Mouse (Mus musculus): ENCODE data around the gene Csrnp2.

- TF ChIP-seq CTCF (IDR thresholded peaks at IDR 0.05; ENCODE audit: borderline replicate concordance, insufficient read depth, low read length) = no peak
- no peak for TF ChIP-seq POLR2A (IDR thresholded peaks at IDR 0.05; ENCODE audit: low read depth, low read length)
Measured at GRCm38 (mm10) chr15:100436112-100436511, 59.2 kb downstream of the Csrnp2 start.

All from embryonic fibroblast, embryonic 13.5 days (primary cell).